Mouse (Mus musculus) intestine, embryonic 14.5 days (tissue): ENCODE results near the gene Cog1. TPM values are rescaled to one million over a fixed set of nuclear protein-coding genes. Genes with fewer than 3 reads are reported as not detected.
A peak's percentile ranks its signal among the peaks of the same experiment; 100 is the strongest.

Source experiments
- ATAC-seq: fragments of 200-750 bp; cut with Nextera tagmentation; replicated peaks from 2 replicates; pipeline ENCODE4 v1.8.0; 2017; ENCODE audit warnings: low read depth, moderate number of reproducible peaks, moderate TSS enrichment, moderate library complexity; ENCODE audit not compliant: low FRiP score, low TSS enrichment
- DNase-seq: peaks from one replicate; pipeline ENCODE4 v3.0.0-alpha.2; 2018; ENCODE audit warnings: low spot score
- H3K27ac ChIP-seq: fragments of 300-500 bp; sonication (generic); 2 replicates; pipeline ENCODE4 v1.5.1; 2014; ENCODE audit warnings: low read depth, mild to moderate bottlenecking, control low read depth
- H3K27me3 ChIP-seq: fragments of 300-500 bp; sonication (generic); replicated peaks from 2 replicates; pipeline ENCODE4 v1.6.1; 2014; ENCODE audit warnings: low read length, control low read depth; ENCODE audit not compliant: control insufficient read depth, insufficient read depth
- H3K36me3 ChIP-seq: fragments of 300-500 bp; sonication (generic); 2 replicates; pipeline ENCODE4 v1.6.1; 2014; ENCODE audit warnings: low read length, control low read depth; ENCODE audit not compliant: control insufficient read depth, insufficient read depth
- H3K4me1 ChIP-seq: fragments of 300-500 bp; sonication (generic); replicated peaks from 2 replicates; pipeline ENCODE4 v1.6.1; 2014; ENCODE audit warnings: low read length, control low read depth, mixed read lengths; ENCODE audit not compliant: control insufficient read depth, insufficient read depth
- H3K4me2 ChIP-seq: fragments of 300-500 bp; sonication (generic); 2 replicates; pipeline ENCODE4 v1.6.1; 2014; ENCODE audit warnings: low read length
- H3K4me3 ChIP-seq: fragments of 300-500 bp; sonication (generic); 2 replicates; pipeline ENCODE4 v1.5.1; 2014; ENCODE audit warnings: low read depth, low read length, control low read depth, mixed read lengths
- H3K9ac ChIP-seq: fragments of 300-500 bp; sonication (generic); 2 replicates; pipeline ENCODE4 v1.6.1; 2014; ENCODE audit warnings: mild to moderate bottlenecking, low read length
- H3K9me3 ChIP-seq: fragments of 300-500 bp; sonication (generic); 2 replicates; pipeline ENCODE4 v1.6.1; 2016; ENCODE audit warnings: low read length, control low read depth; ENCODE audit not compliant: control insufficient read depth
- WGBS: fragments of 180-500 bp; shearing (Covaris S2); extraction: QIAGEN DNeasy Blood & Tissue Kit; methylation state at CpG from one replicate; pipeline ENCODE4 v1.1.7; 2014; 5-methylcytosine and 5-hydroxymethylcytosine counted together
- polyA plus RNA-seq: library from polyadenylated mRNA; unstranded; fragments of >200 nt; fragmentation: Nextera tagmentation; extraction: Ambion mirVana; gene quantifications from 2 replicates; pipeline ENCODE4 v1.2.1, GENCODE M21; 2014

Cog1 gene
- 25.2 and 25.7 TPM in 2 replicates for polyA plus RNA-seq

GRCm38 (mm10) chr11:113648690-113649352 is at the start of gene Cog1:
Gene Cog1, plus strand, starts transcription at chr11:113649169.
- H3K9me3 ChIP-seq, result no peaks in the 10 kb centered on the region
- no peak for DNase-seq
- H3K4me1 ChIP-seq, result peaks cover 19% of the 10 kb centered on the region

GRCm38 (mm10) chr11:113600526-113601245 is 48.3 kb upstream of the Cog1 start:
- ATAC-seq, result no peak
- WGBS, result 80% methylated on average over 18 of the region's 18 CpGs
- H3K9me3 ChIP-seq, result no peaks in the 10 kb centered on the region

More at GRCm38 (mm10) chr11:113648690-113649352, at the start of gene Cog1:
- H3K4me3 ChIP-seq, result peak within 1 kb of the TSS; percentile 95
- peak within 1 kb of the TSS; percentile 84 for H3K4me2 ChIP-seq
- 43% methylated on average over 26 of the region's 26 CpGs for WGBS
- ATAC-seq, result no peak; the same call in 1 of the 2 replicates
- H3K27ac ChIP-seq, result peak within 1 kb of the TSS; percentile 82
- H3K9ac ChIP-seq, result peak within 1 kb of the TSS; percentile 93
- peaks cover 19% of the 10 kb centered on the region for H3K36me3 ChIP-seq
- H3K27me3 ChIP-seq, result no peaks in the 10 kb centered on the region

GRCm38 (mm10) chr11:113601616-113602343 is 47.2 kb upstream of the Cog1 start:
- no peak for ATAC-seq
- WGBS, result 66% methylated on average over 12 of the region's 12 CpGs
- no peaks in the 10 kb centered on the region for H3K36me3 ChIP-seq

More at GRCm38 (mm10) chr11:113600526-113601245, 48.3 kb upstream of the Cog1 start:
- DNase-seq, result no peak
- Histone ChIP-seq H3K4me3 (no peak overlapping the region), H3K4me1 (no peaks in the 10 kb centered on the region), H3K27me3 (no peaks in the 10 kb centered on the region), H3K4me2 (no peak overlapping the region), H3K27ac (no peak overlapping the region), H3K36me3 (no peaks in the 10 kb centered on the region), H3K9ac (no peak overlapping the region)

GRCm38 (mm10) chr11:113607556-113607955 is 41.4 kb upstream of the Cog1 start:
- ATAC-seq (no peak), DNase-seq (no peak)
- no peak overlapping the region for H3K4me2 ChIP-seq
- no peak overlapping the region for H3K27ac ChIP-seq
- H3K9ac ChIP-seq, result no peak overlapping the region
- peaks cover 17% of the 10 kb centered on the region for H3K4me1 ChIP-seq
- no peak overlapping the region for H3K4me3 ChIP-seq
- no peaks in the 10 kb centered on the region for H3K36me3 ChIP-seq
- H3K9me3 ChIP-seq, result no peaks in the 10 kb centered on the region
- WGBS, result 98% methylated on average over 12 of the region's 12 CpGs
- no peaks in the 10 kb centered on the region for H3K27me3 ChIP-seq

More at GRCm38 (mm10) chr11:113601616-113602343, 47.2 kb upstream of the Cog1 start:
- H3K4me1 ChIP-seq, result no peaks in the 10 kb centered on the region
- no peaks in the 10 kb centered on the region for H3K27me3 ChIP-seq
- no peak overlapping the region for H3K27ac ChIP-seq
- H3K9me3 ChIP-seq, result no peaks in the 10 kb centered on the region
- H3K9ac ChIP-seq, result no peak overlapping the region
- H3K4me3 ChIP-seq, result no peak overlapping the region
- no peak overlapping the region for H3K4me2 ChIP-seq
- DNase-seq, result no peak

GRCm38 (mm10) chr11:113609581-113609980 is 39.4 kb upstream of the Cog1 start:
- no peak overlapping the region for H3K9ac ChIP-seq
- WGBS, result 64% methylated on average over 5 of the region's 5 CpGs
- H3K4me3 ChIP-seq, result no peak overlapping the region
- no peaks in the 10 kb centered on the region for H3K27me3 ChIP-seq
- no peaks in the 10 kb centered on the region for H3K36me3 ChIP-seq
- H3K4me2 ChIP-seq, result no peak overlapping the region
- no peaks in the 10 kb centered on the region for H3K9me3 ChIP-seq
- no peak for DNase-seq
- ATAC-seq, result no peak
- peaks cover 17% of the 10 kb centered on the region for H3K4me1 ChIP-seq
- no peak overlapping the region for H3K27ac ChIP-seq

- Histone ChIP-seq H3K4me1 (peaks cover 17% of the 10 kb centered on the region), H3K27ac (no peak overlapping the region), H3K4me3 (no peak overlapping the region), H3K9ac (no peak overlapping the region), H3K9me3 (no peaks in the 10 kb centered on the region), H3K36me3 (no peaks in the 10 kb centered on the region), H3K4me2 (no peak overlapping the region), H3K27me3 (peaks cover under 1% of the 10 kb centered on the region; the same call in 1 of the 2 replicates)
- WGBS, result 48% methylated on average over 5 of the region's 5 CpGs
- no peak for ATAC-seq
- no peak for DNase-seq
These were observed 38.7 kb upstream of the Cog1 start for GRCm38 (mm10) chr11:113610266-113610665.

GRCm38 (mm10) chr11:113611112-113611646 is 37.8 kb upstream of the Cog1 start:
- Histone ChIP-seq H3K36me3 (no peaks in the 10 kb centered on the region), H3K9me3 (no peaks in the 10 kb centered on the region), H3K27me3 (peaks cover 3% of the 10 kb centered on the region; the same call in 1 of the 2 replicates), H3K27ac (0 out of 2 replicates have a peak overlapping the region, but pooled peaks have one; percentile 64), H3K9ac (no peak overlapping the region), H3K4me3 (no peak overlapping the region), H3K4me2 (peak overlapping the region; percentile 24; the same call in 1 of the 2 replicates), H3K4me1 (peaks cover 17% of the 10 kb centered on the region)
- ATAC-seq, result no peak
- 68% methylated on average over 10 of the region's 10 CpGs for WGBS
- DNase-seq, result no peak
